Mouse (Mus musculus) liver, embryonic 16.5 days (tissue): ENCODE measurements around the gene Pnrc1. TPM values are rescaled to one million over a fixed set of nuclear protein-coding genes. Genes with fewer than 3 reads are reported as not detected.
"Not testable (repeated sequence)": the region's sequence is repeated elsewhere in the genome, so short reads cannot be mapped to it uniquely, and the experiment has no call there.

Experiments used
- ATAC-seq: fragments of 200-750 bp; cut with Nextera tagmentation; 2 replicates; pipeline ENCODE4 v1.8.0; 2017; ENCODE audit warnings: low read depth, mild to moderate bottlenecking, moderate number of reproducible peaks, moderate library complexity
- H3K27ac ChIP-seq: fragments of 300-500 bp; sonication (generic); 2 replicates; pipeline ENCODE4 v1.5.1; 2014; ENCODE audit warnings: mild to moderate bottlenecking, low read length
- H3K27me3 ChIP-seq: fragments of 300-500 bp; sonication (generic); 2 replicates; pipeline ENCODE4 v1.6.1; 2014; ENCODE audit warnings: low read depth, low read length, mixed read lengths; ENCODE audit not compliant: control insufficient read depth, insufficient read depth
- H3K36me3 ChIP-seq: fragments of 300-500 bp; sonication (generic); 2 replicates; pipeline ENCODE4 v1.6.1; 2014; ENCODE audit warnings: mild to moderate bottlenecking; ENCODE audit not compliant: control insufficient read depth, insufficient read depth
- H3K4me1 ChIP-seq: fragments of 300-500 bp; sonication (generic); 2 replicates; pipeline ENCODE4 v1.6.1; 2014; ENCODE audit warnings: low read depth, low read length, mixed read lengths; ENCODE audit not compliant: control insufficient read depth
- H3K4me2 ChIP-seq: fragments of 300-500 bp; sonication (generic); 2 replicates; pipeline ENCODE4 v1.6.1; 2014; ENCODE audit warnings: low read depth, low read length, mixed read lengths
- H3K4me3 ChIP-seq: fragments of 300-500 bp; sonication (generic); 2 replicates; pipeline ENCODE4 v1.5.1; 2014; ENCODE audit warnings: low read depth, mild to moderate bottlenecking, low read length
- H3K9ac ChIP-seq: fragments of 300-500 bp; sonication (generic); 2 replicates; pipeline ENCODE4 v1.6.1; 2014; ENCODE audit warnings: low read depth, low read length
- H3K9me3 ChIP-seq: fragments of 300-500 bp; sonication (generic); replicated peaks from 2 replicates; pipeline ENCODE4 v1.6.1; 2016; ENCODE audit warnings: low read length; ENCODE audit not compliant: control insufficient read depth
- WGBS: fragments of 180-500 bp; shearing (Covaris S2); extraction: QIAGEN DNeasy Blood & Tissue Kit; methylation state at CpG from one replicate; pipeline ENCODE4 v1.1.7; 2014; ENCODE audit not compliant: insufficient replicate concordance; 5-methylcytosine and 5-hydroxymethylcytosine counted together
- polyA plus RNA-seq: library from polyadenylated mRNA; unstranded; fragments of >200 nt; fragmentation: Nextera tagmentation; extraction: Ambion mirVana; gene quantifications from 2 replicates; pipeline ENCODE4 v1.2.1, GENCODE M21; 2015

Pnrc1 gene
- polyA plus RNA-seq, 1 experiment from 2014 or later = 53.2 TPM

DNA sequence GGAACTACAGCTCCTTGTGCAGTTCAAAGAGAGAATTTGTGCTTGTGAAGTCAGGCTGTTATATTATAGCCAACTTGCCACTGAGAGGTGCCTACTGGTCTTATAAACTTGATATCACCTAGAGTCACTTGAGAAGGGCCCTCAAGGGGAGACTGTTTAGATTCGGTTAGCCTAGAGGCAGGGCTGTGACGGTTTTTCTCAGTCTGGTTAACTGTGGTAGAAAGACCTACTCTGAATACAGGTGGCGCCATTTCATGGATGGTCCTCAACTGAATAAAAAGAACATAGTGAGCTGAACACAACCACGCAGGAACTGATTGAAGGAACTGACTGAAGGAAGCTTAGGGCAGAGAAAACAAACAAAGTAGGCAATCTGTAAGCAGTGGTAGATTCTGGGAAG is 17.2 kb upstream of the Pnrc1 start:
- Histone ChIP-seq H3K4me1 (peaks cover 17% of the 10 kb centered on the region), H3K4me3 (no peak overlapping the region), H3K9me3 (no peaks in the 10 kb centered on the region; the same call in 1 of the 2 replicates), H3K4me2 (no peak overlapping the region), H3K27ac (no peak overlapping the region), H3K9ac (no peak overlapping the region), H3K36me3 (no peaks in the 10 kb centered on the region), H3K27me3 (no peaks in the 10 kb centered on the region)
- no peak for ATAC-seq
- 64% methylated on average over 4 of the region's 4 CpGs for WGBS

DNA sequence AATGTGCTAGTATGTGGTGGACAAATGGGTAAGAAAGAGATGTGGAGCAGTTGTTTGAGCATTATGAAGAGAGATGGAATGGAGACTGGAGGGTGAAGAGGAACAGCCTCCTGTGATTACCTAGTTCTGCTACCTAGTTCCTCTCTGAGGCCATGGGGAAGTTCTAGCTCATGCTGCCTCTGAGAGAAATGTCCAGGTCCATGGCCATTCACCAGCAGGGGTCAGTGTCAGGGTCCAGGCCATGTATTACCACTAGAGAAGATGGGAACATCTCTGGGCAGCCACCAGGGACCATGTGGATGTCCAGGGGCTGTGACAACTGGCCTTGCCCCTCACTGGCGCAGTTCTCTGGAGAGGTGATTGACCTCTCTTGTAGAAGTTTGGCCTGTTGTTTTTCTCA is 13.1 kb upstream of the Pnrc1 start:
- 76% methylated on average over 1 of the region's 1 CpGs for WGBS
- Histone ChIP-seq H3K9me3 (no peaks in the 10 kb centered on the region; the same call in 1 of the 2 replicates), H3K36me3 (no peaks in the 10 kb centered on the region), H3K27me3 (no peaks in the 10 kb centered on the region), H3K4me2 (no peak overlapping the region), H3K27ac (no peak overlapping the region), H3K9ac (no peak overlapping the region), H3K4me1 (no peaks in the 10 kb centered on the region), H3K4me3 (no peak overlapping the region)
- ATAC-seq = no peak

DNA sequence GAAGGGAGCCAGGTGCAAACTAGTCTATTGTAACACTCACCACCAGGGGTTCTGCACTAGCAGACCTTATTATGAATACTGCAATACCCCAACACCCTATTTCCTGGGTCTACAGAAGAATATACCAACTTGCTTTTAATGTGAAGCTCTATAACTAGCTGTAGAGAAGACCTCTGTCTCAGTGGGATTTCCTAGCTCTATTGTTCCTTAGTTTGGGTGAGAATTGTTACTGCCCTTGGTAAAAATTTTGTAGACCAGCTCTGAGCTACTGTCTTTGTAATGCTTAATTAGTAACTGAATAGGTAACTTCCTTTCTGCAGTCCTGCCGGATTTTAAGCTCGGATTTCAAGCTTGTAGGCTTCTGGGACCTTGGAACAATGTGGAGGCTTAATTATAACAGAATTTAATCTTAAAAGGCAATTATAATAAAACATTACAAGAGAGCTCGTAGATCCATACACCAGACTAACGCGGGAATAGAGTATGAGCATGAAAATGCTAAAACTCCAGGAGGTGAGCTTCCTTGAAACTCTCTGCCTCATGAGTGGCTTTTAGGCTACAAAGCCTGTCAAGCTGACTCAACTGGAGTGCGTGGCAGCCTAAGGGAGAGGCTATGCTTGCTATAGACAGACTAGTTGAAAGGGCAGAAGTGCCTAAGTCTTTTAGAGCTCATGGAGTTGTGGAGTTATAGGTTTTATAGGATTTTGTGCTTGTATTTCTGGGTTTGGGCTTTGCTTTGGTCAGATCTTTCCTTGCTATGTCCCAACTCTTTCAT is 11.1 kb upstream of the Pnrc1 start:
- not testable (repeated sequence) for H3K9me3 ChIP-seq, ATAC-seq, H3K27ac ChIP-seq, H3K9ac ChIP-seq, H3K4me3 ChIP-seq, H3K27me3 ChIP-seq, H3K36me3 ChIP-seq, H3K4me1 ChIP-seq, H3K4me2 ChIP-seq
- WGBS = 70% methylated on average over 6 of the region's 6 CpGs

DNA sequence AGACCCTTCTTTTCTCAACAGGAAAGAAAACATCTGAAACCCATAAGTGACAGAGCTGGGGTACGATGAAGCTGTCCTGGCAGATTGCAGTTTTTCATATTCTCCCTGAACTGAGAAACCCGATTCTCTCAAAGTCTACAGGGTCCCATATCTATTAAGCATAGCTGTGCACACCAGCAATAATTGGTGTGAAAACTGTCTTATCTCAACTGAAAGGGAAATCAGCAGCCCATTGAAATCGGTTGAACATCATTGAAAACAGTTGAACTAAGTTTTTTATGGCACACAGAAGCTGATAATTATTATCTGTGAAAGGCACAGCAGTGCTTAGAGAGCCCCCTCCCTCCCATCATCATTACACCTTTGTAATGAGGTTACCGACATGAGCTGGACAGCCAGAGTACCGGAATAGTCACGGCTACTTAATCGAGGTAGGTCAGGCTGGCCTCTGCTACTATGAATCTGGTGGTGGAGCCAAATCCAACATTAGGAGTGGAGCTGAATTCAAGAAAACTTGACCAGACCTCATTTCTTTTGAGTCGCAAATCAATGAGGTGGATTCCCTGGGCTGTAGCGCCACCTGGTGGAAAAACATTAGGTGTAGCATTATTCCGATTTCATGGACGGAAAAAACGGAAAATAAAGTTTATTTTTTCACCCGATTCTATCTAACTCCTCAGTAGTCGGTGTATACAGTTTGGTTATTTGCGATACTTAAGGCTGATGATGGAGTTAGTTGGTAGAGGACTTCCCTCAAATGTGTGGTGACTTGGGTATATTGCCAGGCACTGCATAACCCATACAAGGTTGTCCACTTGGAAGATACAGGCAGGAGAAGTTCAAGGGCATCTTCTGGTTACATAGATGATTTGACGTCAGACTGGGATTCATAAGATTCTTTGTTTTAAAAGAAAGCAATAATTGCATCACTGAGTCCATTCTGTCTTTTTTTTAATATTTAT is 2.7 kb upstream of the Pnrc1 start:
- Histone ChIP-seq H3K4me1 (no peaks in the 10 kb centered on the region), H3K9ac (no peak overlapping the region), H3K4me3 (no peak overlapping the region), H3K27ac (no peak overlapping the region), H3K4me2 (peak overlapping the region; percentile 25; the same call in 1 of the 2 replicates), H3K36me3 (no peaks in the 10 kb centered on the region), H3K27me3 (no peaks in the 10 kb centered on the region), H3K9me3 (no peaks in the 10 kb centered on the region)
- 9% methylated on average over 16 of the region's 16 CpGs for WGBS
- ATAC-seq = peak; percentile 39; the same call in 1 of the 2 replicates

- H3K27ac ChIP-seq = no peak overlapping the region
- H3K36me3 ChIP-seq = no peaks in the 10 kb centered on the region
- 26% methylated on average over 4 of the region's 4 CpGs for WGBS
- ATAC-seq = no peak
- no peak overlapping the region for H3K4me3 ChIP-seq
- H3K9ac ChIP-seq = no peak overlapping the region
- no peak overlapping the region for H3K4me2 ChIP-seq
- H3K4me1 ChIP-seq = no peaks in the 10 kb centered on the region
- H3K9me3 ChIP-seq = no peaks in the 10 kb centered on the region
- H3K27me3 ChIP-seq = no peaks in the 10 kb centered on the region
Measured at GRCm38 (mm10) chr4:33290878-33291277, 915 bp upstream of the Pnrc1 start.

GRCm38 (mm10) chr4:33289106-33289650 is 785 bp downstream of the Pnrc1 start:
- H3K36me3 ChIP-seq = no peaks in the 10 kb centered on the region
- ATAC-seq = no peak
- 62% methylated on average over 12 of the region's 12 CpGs for WGBS

DNA sequence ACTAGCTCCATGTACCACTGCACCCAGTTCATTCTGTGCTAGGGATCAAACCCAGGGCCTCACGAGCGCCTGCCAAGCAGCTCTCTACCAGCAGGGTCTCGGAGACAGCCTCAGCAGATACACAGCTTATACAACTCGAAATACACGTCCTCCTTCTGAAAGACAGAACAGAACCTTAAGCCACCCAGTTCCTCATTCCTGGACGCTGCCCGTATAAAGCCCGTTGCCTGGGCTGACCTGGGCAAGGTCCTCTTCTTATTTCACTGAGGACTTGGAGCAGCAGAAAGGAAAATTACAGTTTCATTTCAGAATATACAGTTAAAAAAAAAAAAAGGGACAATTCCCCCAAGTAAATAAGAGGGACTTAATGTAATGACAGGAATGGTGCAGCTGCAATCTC is 4.5 kb downstream of the Pnrc1 start:
- no peak overlapping the region for H3K4me3 ChIP-seq
- 53% methylated on average over 8 of the region's 8 CpGs for WGBS
- no peaks in the 10 kb centered on the region for H3K36me3 ChIP-seq
- H3K27ac ChIP-seq = no peak overlapping the region
- no peaks in the 10 kb centered on the region for H3K27me3 ChIP-seq
- H3K4me2 ChIP-seq = no peak overlapping the region
- H3K9ac ChIP-seq = no peak overlapping the region
- ATAC-seq = no peak
- H3K4me1 ChIP-seq = no peaks in the 10 kb centered on the region; the same call in 1 of the 2 replicates
- H3K9me3 ChIP-seq = no peaks in the 10 kb centered on the region

More at GRCm38 (mm10) chr4:33289106-33289650, 785 bp downstream of the Pnrc1 start:
- Histone ChIP-seq H3K27me3 (no peaks in the 10 kb centered on the region), H3K4me1 (no peaks in the 10 kb centered on the region), H3K9me3 (no peaks in the 10 kb centered on the region), H3K4me2 (no peak overlapping the region), H3K27ac (no peak overlapping the region), H3K9ac (no peak overlapping the region), H3K4me3 (no peak overlapping the region)

- no peak for ATAC-seq
- H3K27ac ChIP-seq = no peak overlapping the region
- H3K4me2 ChIP-seq = no peak overlapping the region
- no peaks in the 10 kb centered on the region; the same call in 1 of the 2 replicates for H3K4me1 ChIP-seq
- H3K9me3 ChIP-seq = no peaks in the 10 kb centered on the region
- 53% methylated on average over 5 of the region's 5 CpGs for WGBS
- no peak overlapping the region for H3K4me3 ChIP-seq
- no peak overlapping the region for H3K9ac ChIP-seq
- H3K27me3 ChIP-seq = no peaks in the 10 kb centered on the region
- no peaks in the 10 kb centered on the region for H3K36me3 ChIP-seq
Measured at GRCm38 (mm10) chr4:33284083-33284880, 5.7 kb downstream of the Pnrc1 start.
